Mouse (Mus musculus): ENCODE data around the gene Klhl25. TPM values are rescaled to one million over a fixed set of nuclear protein-coding genes. Genes with fewer than 3 reads are reported as not detected.
"Not testable (repeated sequence)": the region's sequence is repeated elsewhere in the genome, so short reads cannot be mapped to it uniquely, and the experiment has no call there.

The Klhl25 gene
- polyA plus RNA-seq, 1 experiment from 2014 or later, result 9.1 TPM

DNA sequence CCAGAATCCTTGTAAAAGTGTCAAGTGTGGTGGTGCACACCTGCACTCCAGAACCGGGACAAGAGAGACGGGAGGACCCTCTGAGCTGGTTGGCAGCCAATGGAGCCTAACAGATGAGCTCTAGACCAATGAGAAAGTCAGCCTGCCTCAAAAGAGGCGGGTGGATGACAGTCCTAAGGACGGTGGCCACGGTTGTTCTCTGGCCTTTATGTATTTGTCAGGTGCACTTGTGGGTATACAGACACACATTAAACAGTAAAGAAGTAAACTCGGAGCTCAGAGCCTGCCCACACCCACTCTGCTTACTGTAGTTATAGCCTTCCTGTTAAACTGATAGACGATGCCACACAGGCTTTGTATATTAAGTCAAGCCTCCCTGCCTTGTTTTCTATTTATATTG lies 27.4 kb upstream of the Klhl25 start:
- no peak overlapping the region for H3K4me2 ChIP-seq (ENCODE audit: low read depth, low read length)
- H3K27ac ChIP-seq (ENCODE audit: low read length), result no peak overlapping the region
- H3K36me3 ChIP-seq (ENCODE audit: control insufficient read depth, insufficient read depth), result no peaks in the 10 kb centered on the region
- no peaks in the 10 kb centered on the region for H3K4me1 ChIP-seq (ENCODE audit: control insufficient read depth, insufficient read depth, low read length)
- H3K4me3 ChIP-seq (ENCODE audit: low read length), result no peak overlapping the region
- no peak for ATAC-seq (replicated peaks; ENCODE audit: extremely low read depth, insufficient read depth, low FRiP score)
- no peak overlapping the region for H3K9ac ChIP-seq (ENCODE audit: low read length)
- H3K9me3 ChIP-seq (replicated peaks; ENCODE audit: control insufficient read depth, low read length), result no peaks in the 10 kb centered on the region
- H3K27me3 ChIP-seq (ENCODE audit: control insufficient read depth, insufficient read depth, low read length), result no peaks in the 10 kb centered on the region
- 74% methylated on average over 7 of the region's 7 CpGs for WGBS

DNA sequence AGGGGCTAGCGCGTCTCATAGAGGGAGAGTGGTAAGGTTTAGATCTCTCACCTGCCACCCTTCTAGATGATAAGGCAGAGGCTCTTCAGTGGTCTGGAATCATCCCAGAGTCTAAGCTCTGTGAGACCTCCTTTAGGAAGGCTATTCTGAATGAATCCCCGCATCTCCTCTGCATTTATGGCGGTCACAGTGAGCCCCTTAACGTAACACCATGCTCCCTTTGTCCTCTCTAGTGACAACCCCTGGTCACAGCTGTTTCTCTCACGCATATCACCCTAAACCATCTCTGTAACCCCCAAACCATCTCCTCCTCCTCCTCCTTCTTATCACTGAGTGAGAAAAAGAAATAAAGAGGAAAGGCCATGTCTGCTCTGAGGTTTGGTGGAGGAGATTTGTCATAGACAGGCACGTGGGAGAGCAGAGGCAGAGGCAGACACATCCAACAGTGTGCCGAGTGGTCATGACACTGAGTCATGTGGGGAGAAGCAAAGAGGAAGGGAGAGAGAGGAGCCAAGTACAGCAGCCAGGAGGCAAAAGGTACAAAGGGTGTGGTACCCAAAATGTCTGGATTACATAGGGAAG lies 25.9 kb upstream of the Klhl25 start:
- Histone ChIP-seq H3K4me1 (ENCODE audit: control insufficient read depth, insufficient read depth, low read length) (peaks cover 6% of the 10 kb centered on the region), H3K36me3 (ENCODE audit: control insufficient read depth, insufficient read depth) (no peaks in the 10 kb centered on the region), H3K4me2 (ENCODE audit: low read depth, low read length) (no peak overlapping the region), H3K27me3 (ENCODE audit: control insufficient read depth, insufficient read depth, low read length) (no peaks in the 10 kb centered on the region), H3K9me3 (replicated peaks; ENCODE audit: control insufficient read depth, low read length) (no peaks in the 10 kb centered on the region), H3K27ac (ENCODE audit: low read length) (no peak overlapping the region), H3K9ac (ENCODE audit: low read length) (no peak overlapping the region), H3K4me3 (ENCODE audit: low read length) (no peak overlapping the region)
- 73% methylated on average over 8 of the region's 8 CpGs for WGBS
- ATAC-seq (replicated peaks; ENCODE audit: extremely low read depth, insufficient read depth, low FRiP score), result no peak

DNA sequence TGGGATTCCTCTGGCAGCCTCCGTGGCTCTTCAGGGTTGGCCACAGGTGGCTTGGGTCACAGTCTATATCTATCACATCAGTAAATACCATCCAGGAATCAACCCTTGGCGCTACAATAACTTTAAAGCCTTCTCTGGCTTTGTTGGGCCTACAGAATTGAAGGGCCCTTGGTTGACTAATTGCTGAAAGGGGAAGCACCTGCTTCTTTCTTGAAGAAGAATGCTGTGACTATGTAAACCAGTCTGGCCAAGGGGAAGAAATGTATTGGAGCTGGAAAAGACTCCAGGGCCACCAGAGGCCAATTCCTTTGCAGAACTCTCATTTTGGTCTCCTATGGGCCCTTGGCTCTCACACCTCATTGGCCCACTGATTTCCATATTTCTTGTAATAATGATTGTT lies 25.0 kb upstream of the Klhl25 start:
- no peaks in the 10 kb centered on the region for H3K27me3 ChIP-seq (ENCODE audit: control insufficient read depth, insufficient read depth, low read length)
- H3K4me3 ChIP-seq (ENCODE audit: low read length), result no peak overlapping the region
- H3K4me1 ChIP-seq (ENCODE audit: control insufficient read depth, insufficient read depth, low read length), result peaks cover 6% of the 10 kb centered on the region
- H3K27ac ChIP-seq (ENCODE audit: low read length), result no peak overlapping the region
- no peaks in the 10 kb centered on the region for H3K36me3 ChIP-seq (ENCODE audit: control insufficient read depth, insufficient read depth)
- H3K9me3 ChIP-seq (replicated peaks; ENCODE audit: control insufficient read depth, low read length), result no peaks in the 10 kb centered on the region
- H3K9ac ChIP-seq (ENCODE audit: low read length), result no peak overlapping the region
- no peak for ATAC-seq (replicated peaks; ENCODE audit: extremely low read depth, insufficient read depth, low FRiP score)
- 71% methylated on average over 2 of the region's 2 CpGs for WGBS
- H3K4me2 ChIP-seq (ENCODE audit: low read depth, low read length), result no peak overlapping the region

DNA sequence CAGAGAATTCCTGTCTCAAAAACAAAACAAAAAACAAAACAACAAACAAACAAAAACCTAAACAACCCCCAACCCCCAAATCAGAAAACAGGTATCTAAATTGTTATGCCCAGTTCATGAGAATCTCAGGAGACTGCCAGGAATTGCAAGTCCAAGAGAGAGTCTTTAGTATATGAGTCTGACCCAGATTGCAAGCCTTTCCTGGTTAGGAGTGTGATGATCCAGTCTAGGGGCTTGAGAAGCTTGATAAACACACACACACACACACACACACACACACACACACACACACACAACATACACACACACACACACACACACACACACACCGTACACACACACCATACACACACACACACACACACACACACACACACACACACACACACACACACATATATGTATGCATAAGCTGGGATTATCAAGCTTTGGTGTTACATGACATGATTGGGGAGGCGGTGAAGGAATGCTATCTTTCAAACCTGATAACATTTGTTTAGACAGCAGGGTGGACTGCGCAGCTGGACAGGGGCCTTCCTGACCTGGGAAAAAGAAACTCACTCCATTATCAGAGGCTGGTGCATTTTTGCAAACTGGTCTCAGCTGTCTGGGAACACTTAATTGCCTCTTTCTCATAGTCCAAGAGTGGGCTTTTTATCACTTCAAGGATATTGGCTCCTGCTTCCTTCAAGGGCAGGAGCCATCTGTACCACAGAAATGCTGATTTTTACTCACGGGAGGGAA lies 21.6 kb upstream of the Klhl25 start:
- no peak overlapping the region for H3K4me3 ChIP-seq (ENCODE audit: low read length)
- H3K4me1 ChIP-seq (ENCODE audit: control insufficient read depth, insufficient read depth, low read length), result peaks cover 6% of the 10 kb centered on the region
- no peak overlapping the region for H3K4me2 ChIP-seq (ENCODE audit: low read depth, low read length)
- no peak overlapping the region for H3K9ac ChIP-seq (ENCODE audit: low read length)
- H3K27me3 ChIP-seq (ENCODE audit: control insufficient read depth, insufficient read depth, low read length), result no peaks in the 10 kb centered on the region
- H3K9me3 ChIP-seq (replicated peaks; ENCODE audit: control insufficient read depth, low read length), result no peaks in the 10 kb centered on the region
- peak; percentile 73 for ATAC-seq (replicated peaks; ENCODE audit: extremely low read depth, insufficient read depth, low FRiP score)
- no peaks in the 10 kb centered on the region for H3K36me3 ChIP-seq (ENCODE audit: control insufficient read depth, insufficient read depth)
- H3K27ac ChIP-seq (ENCODE audit: low read length), result peak overlapping the region; percentile 59
- 19% methylated on average over 3 of the region's 4 CpGs for WGBS

DNA sequence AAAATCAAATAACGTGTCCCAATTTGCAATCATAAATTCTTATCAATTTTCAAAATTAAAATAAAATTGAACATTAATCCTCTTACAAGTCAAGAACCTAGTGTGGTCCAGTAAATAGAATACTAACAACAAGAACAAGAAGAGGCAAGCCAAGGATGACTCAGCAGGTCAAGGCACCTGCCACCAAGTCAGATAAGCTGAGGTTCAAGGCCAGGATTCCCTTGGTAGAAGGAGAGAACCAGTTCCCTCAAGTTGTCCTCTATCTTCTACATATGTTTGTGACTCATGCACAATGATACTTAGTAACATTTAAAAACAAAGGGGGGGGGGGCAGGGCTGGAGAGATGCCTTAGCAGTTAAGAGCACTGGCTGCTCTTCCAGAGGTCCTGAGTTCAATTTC lies 20.8 kb upstream of the Klhl25 start:
- H3K4me2 ChIP-seq (ENCODE audit: low read depth, low read length), result no peak overlapping the region
- H3K4me3 ChIP-seq (ENCODE audit: low read length), result no peak overlapping the region
- no peak for ATAC-seq (replicated peaks; ENCODE audit: extremely low read depth, insufficient read depth, low FRiP score)
- H3K27me3 ChIP-seq (ENCODE audit: control insufficient read depth, insufficient read depth, low read length), result no peaks in the 10 kb centered on the region
- H3K27ac ChIP-seq (ENCODE audit: low read length), result no peak overlapping the region
- WGBS, result 74% methylated on average over 1 of the region's 1 CpGs
- no peaks in the 10 kb centered on the region for H3K9me3 ChIP-seq (replicated peaks; ENCODE audit: control insufficient read depth, low read length)
- peaks cover 6% of the 10 kb centered on the region for H3K4me1 ChIP-seq (ENCODE audit: control insufficient read depth, insufficient read depth, low read length)
- H3K9ac ChIP-seq (ENCODE audit: low read length), result no peak overlapping the region
- no peaks in the 10 kb centered on the region for H3K36me3 ChIP-seq (ENCODE audit: control insufficient read depth, insufficient read depth)

DNA sequence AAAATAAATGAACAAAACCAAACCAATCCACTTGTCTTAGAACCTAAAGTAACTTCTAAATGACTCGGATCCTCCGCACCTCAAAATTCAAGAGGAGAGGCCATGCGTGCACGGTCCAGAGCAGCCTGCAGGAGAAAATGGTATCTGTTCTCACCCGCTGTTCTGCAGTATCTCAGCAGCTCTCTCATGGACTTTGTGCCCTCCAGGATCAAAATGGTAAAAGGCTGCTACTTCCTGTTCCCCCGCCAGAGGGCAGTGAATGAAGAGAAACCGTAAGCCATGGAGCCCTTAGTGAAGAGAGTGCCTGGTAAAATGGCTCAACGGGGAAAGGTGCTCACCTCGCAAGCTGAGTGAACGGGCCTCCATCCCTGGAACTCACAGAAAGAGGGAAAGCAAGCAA lies 20.3 kb upstream of the Klhl25 start:
- ATAC-seq (replicated peaks; ENCODE audit: extremely low read depth, insufficient read depth, low FRiP score), result peak; percentile 69
- H3K4me2 ChIP-seq (ENCODE audit: low read depth, low read length), result no peak overlapping the region
- peaks cover 6% of the 10 kb centered on the region for H3K4me1 ChIP-seq (ENCODE audit: control insufficient read depth, insufficient read depth, low read length)
- no peak overlapping the region for H3K27ac ChIP-seq (ENCODE audit: low read length)
- H3K9ac ChIP-seq (ENCODE audit: low read length), result no peak overlapping the region
- H3K36me3 ChIP-seq (ENCODE audit: control insufficient read depth, insufficient read depth), result no peaks in the 10 kb centered on the region
- H3K9me3 ChIP-seq (replicated peaks; ENCODE audit: control insufficient read depth, low read length), result no peaks in the 10 kb centered on the region
- no peak overlapping the region for H3K4me3 ChIP-seq (ENCODE audit: low read length)
- WGBS, result 19% methylated on average over 10 of the region's 10 CpGs
- no peaks in the 10 kb centered on the region for H3K27me3 ChIP-seq (ENCODE audit: control insufficient read depth, insufficient read depth, low read length)

DNA sequence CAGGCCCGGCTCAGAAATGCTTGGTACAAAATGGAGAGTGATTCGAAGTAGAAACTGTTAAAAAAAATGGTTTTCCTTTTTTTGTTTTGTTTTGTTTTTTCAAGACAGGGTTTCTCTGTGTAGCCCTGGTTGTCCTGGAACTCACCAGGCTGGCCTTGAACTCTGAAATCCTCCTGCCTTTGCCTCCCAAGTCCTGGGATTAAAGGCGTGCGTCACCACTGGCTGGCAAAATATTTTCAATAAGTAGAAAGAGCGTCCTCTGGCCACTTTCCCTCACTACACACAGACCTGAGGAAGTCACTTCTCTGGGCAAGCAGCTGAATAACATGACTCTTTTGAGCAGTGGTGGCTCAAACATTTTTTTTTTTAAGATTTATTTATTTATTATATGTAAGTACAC lies 19.6 kb upstream of the Klhl25 start:
- no peaks in the 10 kb centered on the region for H3K27me3 ChIP-seq (ENCODE audit: control insufficient read depth, insufficient read depth, low read length)
- 82% methylated on average over 5 of the region's 5 CpGs for WGBS
- no peaks in the 10 kb centered on the region for H3K36me3 ChIP-seq (ENCODE audit: control insufficient read depth, insufficient read depth)
- H3K9ac ChIP-seq (ENCODE audit: low read length), result no peak overlapping the region
- H3K4me3 ChIP-seq (ENCODE audit: low read length), result no peak overlapping the region
- no peak overlapping the region for H3K4me2 ChIP-seq (ENCODE audit: low read depth, low read length)
- H3K4me1 ChIP-seq (ENCODE audit: control insufficient read depth, insufficient read depth, low read length), result peaks cover 6% of the 10 kb centered on the region
- H3K9me3 ChIP-seq (replicated peaks; ENCODE audit: control insufficient read depth, low read length), result no peaks in the 10 kb centered on the region
- no peak for ATAC-seq (replicated peaks; ENCODE audit: extremely low read depth, insufficient read depth, low FRiP score)
- H3K27ac ChIP-seq (ENCODE audit: low read length), result no peak overlapping the region

DNA sequence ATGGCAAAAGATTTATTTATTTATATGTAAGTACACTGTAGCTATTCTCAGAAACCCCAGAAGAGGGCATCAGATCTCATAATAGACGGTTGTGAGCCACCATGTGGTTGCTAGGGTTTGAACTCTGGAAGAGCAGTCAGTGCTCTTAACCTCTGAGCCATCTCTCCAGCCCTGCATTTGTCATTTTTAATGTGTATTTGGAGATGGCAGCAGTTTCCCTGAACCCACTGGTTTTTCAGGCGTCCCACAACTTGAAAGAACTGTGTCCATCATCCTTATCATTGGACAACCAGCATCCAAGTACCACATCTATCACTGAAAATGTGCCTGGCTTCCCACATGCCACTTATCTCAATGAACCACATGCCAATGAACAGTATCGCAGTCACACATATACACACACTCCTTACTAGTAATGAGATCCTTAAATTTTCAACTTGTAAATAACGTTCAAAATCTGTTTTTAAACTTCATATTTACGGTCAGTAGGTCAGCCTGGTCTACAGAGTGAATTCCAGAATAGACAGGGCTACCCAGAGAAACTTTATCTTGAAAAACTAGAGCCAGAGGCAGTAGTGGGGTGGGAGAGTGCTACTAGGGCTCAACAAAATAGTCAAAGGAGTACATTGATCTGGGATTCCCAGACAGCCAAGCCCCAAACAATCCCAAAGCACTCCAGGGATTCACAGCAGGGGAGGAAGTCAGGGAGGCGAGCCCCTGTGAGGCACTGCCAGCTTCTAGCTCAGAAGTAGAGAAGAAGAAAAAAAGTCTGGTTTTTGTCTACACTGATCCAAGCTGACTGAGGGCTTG lies 17.7 kb upstream of the Klhl25 start:
- no peaks in the 10 kb centered on the region for H3K36me3 ChIP-seq (ENCODE audit: control insufficient read depth, insufficient read depth)
- no peak overlapping the region for H3K4me2 ChIP-seq (ENCODE audit: low read depth, low read length)
- WGBS, result 64% methylated on average over 6 of the region's 6 CpGs
- peaks cover 6% of the 10 kb centered on the region for H3K4me1 ChIP-seq (ENCODE audit: control insufficient read depth, insufficient read depth, low read length)
- no peaks in the 10 kb centered on the region for H3K27me3 ChIP-seq (ENCODE audit: control insufficient read depth, insufficient read depth, low read length)
- no peak overlapping the region for H3K9ac ChIP-seq (ENCODE audit: low read length)
- no peaks in the 10 kb centered on the region for H3K9me3 ChIP-seq (replicated peaks; ENCODE audit: control insufficient read depth, low read length)
- no peak for ATAC-seq (replicated peaks; ENCODE audit: extremely low read depth, insufficient read depth, low FRiP score)
- H3K27ac ChIP-seq (ENCODE audit: low read length), result no peak overlapping the region
- H3K4me3 ChIP-seq (ENCODE audit: low read length), result no peak overlapping the region

DNA sequence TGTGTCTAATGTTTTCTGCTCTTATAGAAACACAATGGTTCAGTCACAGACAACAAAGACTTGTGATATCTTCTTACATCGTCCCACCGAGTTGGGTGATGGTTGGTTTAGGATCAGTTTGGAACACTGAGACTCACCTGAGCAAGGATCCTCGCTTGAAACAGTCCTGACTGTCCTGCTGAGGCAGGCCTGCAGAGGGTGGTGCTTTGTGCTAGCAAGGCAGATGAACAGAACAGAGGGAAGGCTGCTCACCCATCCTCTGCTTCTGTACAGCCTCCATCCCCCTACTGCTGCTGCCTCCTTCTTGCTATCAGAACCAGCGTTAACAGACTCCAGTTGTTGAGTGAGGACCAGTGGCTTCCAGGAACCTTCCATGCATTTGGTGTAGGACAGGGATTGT lies 14.2 kb upstream of the Klhl25 start:
- H3K9ac ChIP-seq (ENCODE audit: low read length); H3K9me3 ChIP-seq (replicated peaks; ENCODE audit: control insufficient read depth, low read length); H3K27me3 ChIP-seq (ENCODE audit: control insufficient read depth, insufficient read depth, low read length); H3K4me2 ChIP-seq (ENCODE audit: low read depth, low read length); ATAC-seq (replicated peaks; ENCODE audit: extremely low read depth, insufficient read depth, low FRiP score); H3K4me1 ChIP-seq (ENCODE audit: control insufficient read depth, insufficient read depth, low read length); H3K4me3 ChIP-seq (ENCODE audit: low read length); H3K36me3 ChIP-seq (ENCODE audit: control insufficient read depth, insufficient read depth); H3K27ac ChIP-seq (ENCODE audit: low read length): not testable (repeated sequence)
- WGBS, result 65% methylated on average over 3 of the region's 4 CpGs
